Mouse (Mus musculus) limb, embryonic 14.5 days (tissue): ENCODE data around the gene Dip2b. TPM values are rescaled to one million over a fixed set of nuclear protein-coding genes. Genes with fewer than 3 reads are reported as not detected.

Source experiments
- ATAC-seq: fragments of 200-750 bp; cut with Nextera tagmentation; 2 replicates; pipeline ENCODE4 v1.8.0; 2017; ENCODE audit warnings: low read depth, moderate number of reproducible peaks, moderate TSS enrichment; ENCODE audit not compliant: low FRiP score
- DNase-seq: peaks from one replicate; pipeline ENCODE4 v3.0.0-alpha.2; 2015; ENCODE audit warnings: low spot score
- H3K27ac ChIP-seq: fragments of 300-500 bp; sonication (generic); replicated peaks from 2 replicates; pipeline ENCODE4 v1.5.1; 2014; ENCODE audit warnings: low read depth, mild to moderate bottlenecking, low read length, moderate library complexity, mixed read lengths
- H3K27me3 ChIP-seq: fragments of 300-500 bp; sonication (generic); 2 replicates; pipeline ENCODE4 v1.6.1; 2014; ENCODE audit warnings: low read length, mixed read lengths; ENCODE audit not compliant: control insufficient read depth, insufficient read depth
- H3K36me3 ChIP-seq: fragments of 300-500 bp; sonication (generic); 2 replicates; pipeline ENCODE4 v1.6.1; 2014; ENCODE audit warnings: mild to moderate bottlenecking, low read length, moderate library complexity, mixed read lengths; ENCODE audit not compliant: control insufficient read depth, insufficient read depth
- H3K4me1 ChIP-seq: fragments of 300-500 bp; sonication (generic); 2 replicates; pipeline ENCODE4 v1.6.1; 2014; ENCODE audit warnings: antibody characterized with exemption, low read length, mixed read lengths; ENCODE audit not compliant: control insufficient read depth, insufficient read depth
- H3K4me2 ChIP-seq: fragments of 300-500 bp; sonication (generic); replicated peaks from 2 replicates; pipeline ENCODE4 v1.6.1; 2014; ENCODE audit warnings: low read depth, mild to moderate bottlenecking, low read length, moderate library complexity; ENCODE audit not compliant: severe bottlenecking
- H3K4me3 ChIP-seq: fragments of 300-500 bp; sonication (generic); replicated peaks from 2 replicates; pipeline ENCODE4 v1.5.1; 2014; ENCODE audit warnings: low read length
- H3K9ac ChIP-seq: fragments of 300-500 bp; sonication (generic); 2 replicates; pipeline ENCODE4 v1.6.1; 2014; ENCODE audit warnings: mild to moderate bottlenecking, low read depth, low read length, moderate library complexity; ENCODE audit not compliant: severe bottlenecking
- H3K9me3 ChIP-seq: fragments of 300-500 bp; sonication (generic); 2 replicates; pipeline ENCODE4 v1.6.1; 2016; ENCODE audit warnings: low read length; ENCODE audit not compliant: control insufficient read depth
- POLR2A ChIP-seq: fragments of 200-500 bp; IDR thresholded peaks from 2 replicates; pipeline ENCODE4 v1.8.0; 2012; ENCODE audit warnings: inconsistent platforms, mild to moderate bottlenecking, moderate library complexity, borderline replicate concordance; ENCODE audit not compliant: insufficient read depth, insufficient read length; ENCODE audit errors: extremely low read depth
- WGBS: fragments of 180-500 bp; shearing (Covaris S2); extraction: QIAGEN DNeasy Blood & Tissue Kit; methylation state at CpG from one replicate; pipeline ENCODE4 v1.1.7; 2014; 5-methylcytosine and 5-hydroxymethylcytosine counted together
- polyA plus RNA-seq, 2 experiments: library from polyadenylated mRNA; depleted of rRNA in 1 of 2; stranded (reverse) in 1 of 2; unstranded in 1 of 2; fragments of >200 nt; fragmentation: Nextera tagmentation in 1 of 2; extraction: Ambion mirVana in 1 of 2; gene quantifications; 2 replicates each; pipeline versions ENCODE4 v1.2.1 to v1.2.3; 2012 to 2014

Gene Dip2b
- polyA plus RNA-seq, 2 experiments: 13.0 to 15.0 TPM

- no peak overlapping the region for H3K9ac ChIP-seq
- no peaks in the 10 kb centered on the region for H3K9me3 ChIP-seq
- no peaks in the 10 kb centered on the region for H3K4me1 ChIP-seq
- peaks cover 53% of the 10 kb centered on the region for H3K36me3 ChIP-seq
- H3K27ac ChIP-seq: no peak overlapping the region
- DNase-seq: no peak
- no peak overlapping the region for H3K4me3 ChIP-seq
- H3K4me2 ChIP-seq: no peak overlapping the region
- ATAC-seq: no peak
- no peaks in the 10 kb centered on the region for H3K27me3 ChIP-seq
- WGBS: 69% methylated on average over 7 of the region's 7 CpGs
- no peak for TF ChIP-seq POLR2A
Observed at GRCm38 (mm10) chr15:100178487-100178886, 140.0 kb downstream of the Dip2b start.

GRCm38 (mm10) chr15:100179685-100180084, 141.2 kb downstream of the Dip2b start:
- H3K9me3 ChIP-seq: no peaks in the 10 kb centered on the region
- H3K4me2 ChIP-seq: no peak overlapping the region
- H3K36me3 ChIP-seq: peaks cover 55% of the 10 kb centered on the region
- DNase-seq: no peak
- H3K27ac ChIP-seq: no peak overlapping the region
- no peaks in the 10 kb centered on the region for H3K27me3 ChIP-seq
- H3K9ac ChIP-seq: no peak overlapping the region
- ATAC-seq: no peak
- TF ChIP-seq POLR2A: no peak
- no peak overlapping the region for H3K4me3 ChIP-seq
- WGBS: 93% methylated on average over 6 of the region's 6 CpGs
- H3K4me1 ChIP-seq: no peaks in the 10 kb centered on the region

- no peak for TF ChIP-seq POLR2A
- ATAC-seq: no peak
- Histone ChIP-seq H3K36me3 (peaks cover 54% of the 10 kb centered on the region), H3K4me2 (no peak overlapping the region), H3K4me3 (no peak overlapping the region), H3K9me3 (no peaks in the 10 kb centered on the region), H3K27ac (no peak overlapping the region), H3K9ac (no peak overlapping the region), H3K27me3 (no peaks in the 10 kb centered on the region), H3K4me1 (no peaks in the 10 kb centered on the region)
- no peak for DNase-seq
- 87% methylated on average over 4 of the region's 4 CpGs for WGBS
Observed at GRCm38 (mm10) chr15:100180221-100180620, 141.8 kb downstream of the Dip2b start.

GRCm38 (mm10) chr15:100181841-100182240, 143.4 kb downstream of the Dip2b start:
- Histone ChIP-seq H3K36me3 (peaks cover 64% of the 10 kb centered on the region), H3K4me2 (no peak overlapping the region), H3K27me3 (no peaks in the 10 kb centered on the region), H3K4me3 (no peak overlapping the region), H3K27ac (no peak overlapping the region), H3K9me3 (no peaks in the 10 kb centered on the region), H3K4me1 (no peaks in the 10 kb centered on the region), H3K9ac (no peak overlapping the region)
- 88% methylated on average over 10 of the region's 10 CpGs for WGBS
- no peak for DNase-seq
- ATAC-seq: no peak
- TF ChIP-seq POLR2A: no peak

GRCm38 (mm10) chr15:100182526-100183280, 144.2 kb downstream of the Dip2b start:
- Histone ChIP-seq H3K27ac (no peak overlapping the region), H3K4me1 (no peaks in the 10 kb centered on the region), H3K9me3 (no peaks in the 10 kb centered on the region), H3K4me3 (no peak overlapping the region), H3K4me2 (no peak overlapping the region), H3K36me3 (peaks cover 70% of the 10 kb centered on the region), H3K27me3 (no peaks in the 10 kb centered on the region), H3K9ac (no peak overlapping the region)
- WGBS: 84% methylated on average over 28 of the region's 28 CpGs
- DNase-seq (no peak), ATAC-seq (no peak)
- no peak for TF ChIP-seq POLR2A
